Mouse (Mus musculus) mouse embryonic stem cell (cell line): ENCODE data around the gene Piwil1.

Source experiments
- in situ Hi-C, 2 experiments: fragments of 300-500 bp; cut with MboI; formaldehyde crosslinking; loops; 1 replicate in 1 of 2; 3 replicates in 1 of 2; pipeline ENCODE4 v1.14.3; 2019 to 2020; ENCODE audit warnings: low sequenced_read_pairs in 2 of 2, low pct_unique_long_range_greater_than_20kb in 1 of 2, mixed read lengths in 1 of 2; ENCODE audit not compliant: unreplicated experiment in 1 of 2

Gene Piwil1

GRCm38 (mm10) chr5:128702224-128702623, at the start of gene Piwil1:
Gene Piwil1, plus strand, starts transcription at chr5:128702524.
- in situ Hi-C loops = no loop called here

- in situ Hi-C loops = no loop called here
Observed at GRCm38 (mm10) chr5:128656496-128657135, 45.7 kb upstream of the Piwil1 start.

GRCm38 (mm10) chr5:128660101-128660500, 42.2 kb upstream of the Piwil1 start:
- in situ Hi-C loops = loop anchor here in 1 of 2 experiments (10.0 kb wide), 1 partner anchor 135 kb away; no protein-coding TSS in a partner anchor

- in situ Hi-C loops = loop anchor here in 1 of 2 experiments (10.0 kb wide), 1 partner anchor 138 kb away; no protein-coding TSS in a partner anchor
Observed at GRCm38 (mm10) chr5:128662881-128663280, 39.4 kb upstream of the Piwil1 start.

- in situ Hi-C loops = loop anchor here in 1 of 2 experiments (10.0 kb wide), 1 partner anchor 139 kb away; no protein-coding TSS in a partner anchor
Observed at GRCm38 (mm10) chr5:128663976-128664375, 38.3 kb upstream of the Piwil1 start.

- in situ Hi-C loops = loop anchor here (5.0 to 10.0 kb wide), 2 partner anchors 140 to 143 kb away; no protein-coding TSS in a partner anchor
Observed at GRCm38 (mm10) chr5:128665045-128665444, 37.3 kb upstream of the Piwil1 start.

GRCm38 (mm10) chr5:128667303-128667702, 35.0 kb upstream of the Piwil1 start:
- in situ Hi-C loops = loop anchor here (5.0 to 10.0 kb wide), 2 partner anchors 143 to 145 kb away; no protein-coding TSS in a partner anchor

GRCm38 (mm10) chr5:128674124-128674523, 28.2 kb upstream of the Piwil1 start:
- in situ Hi-C loops = no loop called here

GRCm38 (mm10) chr5:128677373-128677772, 25.0 kb upstream of the Piwil1 start:
- in situ Hi-C loops = no loop called here

GRCm38 (mm10) chr5:128677861-128678260, 24.5 kb upstream of the Piwil1 start:
- in situ Hi-C loops = no loop called here

- in situ Hi-C loops = no loop called here
Observed at GRCm38 (mm10) chr5:128681456-128681855, 20.9 kb upstream of the Piwil1 start.

- in situ Hi-C loops = no loop called here
Observed at GRCm38 (mm10) chr5:128684192-128684591, 18.1 kb upstream of the Piwil1 start.

- in situ Hi-C loops = no loop called here
Observed at GRCm38 (mm10) chr5:128684621-128685020, 17.7 kb upstream of the Piwil1 start.

GRCm38 (mm10) chr5:128687139-128687538, 15.2 kb upstream of the Piwil1 start:
- in situ Hi-C loops = no loop called here

- in situ Hi-C loops = no loop called here
Observed at GRCm38 (mm10) chr5:128694107-128694506, 8.2 kb upstream of the Piwil1 start.

- in situ Hi-C loops = no loop called here
Observed at GRCm38 (mm10) chr5:128694611-128695325, 7.6 kb upstream of the Piwil1 start.

GRCm38 (mm10) chr5:128696824-128697223, 5.5 kb upstream of the Piwil1 start:
- in situ Hi-C loops = no loop called here

GRCm38 (mm10) chr5:128700716-128701115, 1.6 kb upstream of the Piwil1 start:
- in situ Hi-C loops = no loop called here

GRCm38 (mm10) chr5:128703688-128704087, 1.4 kb downstream of the Piwil1 start:
- in situ Hi-C loops = no loop called here
